Mouse (Mus musculus) thymus, adult 2 months (tissue): ENCODE results near the gene Lce3e. TPM values are rescaled to one million over a fixed set of nuclear protein-coding genes. Genes with fewer than 3 reads are reported as not detected.

ENCODE experiments used
- DNase-seq: peaks from one replicate; pipeline ENCODE4 v3.0.0; 2021
- H3K27ac ChIP-seq: fragments of 200-500 bp; 2 replicates; pipeline ENCODE4 v1.5.1; 2012; ENCODE audit warnings: low read length, control low read depth; ENCODE audit not compliant: control insufficient read depth, insufficient read depth
- H3K27me3 ChIP-seq: fragments of 200-500 bp; 2 replicates; pipeline ENCODE4 v1.6.1; 2012; ENCODE audit warnings: mild to moderate bottlenecking, low read length, moderate library complexity, mixed read lengths; ENCODE audit not compliant: control insufficient read depth, insufficient read depth
- H3K36me3 ChIP-seq: fragments of 200-500 bp; 2 replicates; pipeline ENCODE4 v1.6.1; 2012; ENCODE audit warnings: mild to moderate bottlenecking, low read length, moderate library complexity; ENCODE audit not compliant: control insufficient read depth, insufficient read depth
- H3K4me1 ChIP-seq: fragments of 200-500 bp; replicated peaks from 2 replicates; pipeline ENCODE4 v1.6.1; 2012; ENCODE audit warnings: low read length; ENCODE audit not compliant: control insufficient read depth, insufficient read depth
- H3K4me3 ChIP-seq: fragments of 200-500 bp; 2 replicates; pipeline ENCODE4 v1.5.1; 2012; ENCODE audit warnings: mild to moderate bottlenecking, low read length, control low read depth, moderate library complexity; ENCODE audit not compliant: control insufficient read depth, insufficient read depth
- CTCF ChIP-seq: fragments of 200-500 bp; IDR thresholded peaks from 2 replicates; pipeline ENCODE4 v1.5.1; 2012; ENCODE audit warnings: mild to moderate bottlenecking, control low read depth, low read length, moderate library complexity, borderline replicate concordance; ENCODE audit not compliant: control insufficient read depth, poor library complexity, insufficient read depth; ENCODE audit errors: extremely low read depth
- POLR2A ChIP-seq: fragments of 200-500 bp; IDR thresholded peaks from 2 replicates; pipeline ENCODE4 v1.6.1; 2012; ENCODE audit warnings: mild to moderate bottlenecking, low read length, control low read depth, moderate library complexity; ENCODE audit not compliant: control insufficient read depth, poor library complexity, insufficient read depth; ENCODE audit errors: extremely low read depth
- WGBS: fragments of 180-500 bp; shearing (Covaris S2); methylation state at CpG from one replicate; pipeline ENCODE4 v1.1.7; 2018; 5-methylcytosine and 5-hydroxymethylcytosine counted together
- polyA plus RNA-seq: library from polyadenylated mRNA; depleted of rRNA; stranded (reverse); fragments of >200 nt; gene quantifications from 2 replicates; pipeline ENCODE4 v1.2.3, GENCODE M21; 2012; rRNA removed

Lce3e gene
- polyA plus RNA-seq, 1 experiment, result 0.34 TPM

DNA sequence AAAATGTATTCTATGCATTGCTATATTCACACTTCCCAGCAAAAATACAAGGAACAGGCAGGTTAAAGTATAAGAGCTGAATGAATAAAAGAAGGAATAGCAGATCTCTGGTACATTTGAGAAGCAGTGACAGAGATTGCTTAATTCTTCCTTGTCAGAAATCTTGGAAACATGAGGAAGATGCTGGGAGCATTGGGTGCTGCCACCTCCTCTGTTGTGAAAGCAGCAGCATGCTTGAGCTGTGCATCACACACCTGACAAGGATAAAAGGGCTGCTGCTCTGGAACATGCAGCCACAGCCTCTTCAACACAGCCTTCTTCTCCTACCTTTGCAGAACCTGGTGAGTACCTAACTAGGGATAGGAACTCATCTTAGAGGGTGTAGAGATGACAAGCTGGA lies 25.1 kb downstream of the Lce3e start, which contains the start of gene Lce3f:
Gene Lce3f, plus strand, starts transcription at position 301 of the 400 bp plus-strand sequence.
- Histone ChIP-seq H3K4me3 (no peak within 1 kb of the TSS), H3K36me3 (no peaks in the 10 kb centered on the region), H3K27me3 (no peaks in the 10 kb centered on the region), H3K4me1 (no peaks in the 10 kb centered on the region), H3K27ac (no peak within 1 kb of the TSS)
- no peak for DNase-seq
- TF ChIP-seq POLR2A (no peak), CTCF (no peak)

DNA sequence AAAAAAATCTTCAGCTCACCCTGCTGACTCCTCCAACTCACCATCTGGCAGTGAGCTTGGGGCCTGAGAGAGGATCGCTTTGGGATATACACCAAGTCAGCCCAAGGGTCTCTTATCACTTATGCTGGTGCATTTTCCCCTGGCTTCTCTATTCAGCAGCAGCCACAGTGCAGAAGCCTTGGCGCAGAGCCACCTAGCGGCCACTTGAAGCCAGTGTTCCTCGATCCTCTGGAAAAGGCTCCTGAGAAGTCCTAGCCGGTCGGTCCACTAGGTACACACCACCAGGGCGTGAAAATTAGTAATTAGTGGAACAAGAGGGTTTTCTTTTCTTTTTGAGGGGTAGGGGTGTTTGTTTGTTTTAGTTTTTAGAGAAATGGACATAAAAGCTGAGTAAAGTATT lies 31.8 kb downstream of the Lce3e start:
- Histone ChIP-seq H3K4me1 (no peaks in the 10 kb centered on the region), H3K27me3 (no peaks in the 10 kb centered on the region), H3K27ac (no peak overlapping the region), H3K4me3 (no peak overlapping the region), H3K36me3 (no peaks in the 10 kb centered on the region)
- no peak for TF ChIP-seq POLR2A
- peak; percentile 69; the same call in 1 of the 2 replicates for TF ChIP-seq CTCF
- peak; percentile 3 for DNase-seq
- 5% methylated on average over 7 of the region's 7 CpGs for WGBS

DNA sequence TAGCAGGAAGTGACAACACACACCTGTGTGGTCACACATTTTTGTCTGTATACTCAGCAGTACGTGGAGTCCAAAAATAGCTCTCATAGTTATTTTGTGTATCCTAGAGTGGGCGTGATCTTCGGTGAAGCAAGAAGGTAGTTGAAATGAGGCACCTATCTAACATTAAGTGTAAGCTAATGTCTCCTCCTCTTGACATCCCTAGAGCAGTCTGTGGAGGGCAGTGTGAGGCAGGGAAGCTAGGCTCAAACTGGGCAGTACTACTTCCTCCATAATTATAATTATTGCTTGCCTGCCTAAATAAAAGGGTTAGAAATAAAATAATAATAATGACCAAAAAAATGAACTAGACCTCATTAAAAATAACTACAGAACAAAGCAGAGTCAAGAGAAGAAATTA lies 33.8 kb downstream of the Lce3e start:
- no peak for TF ChIP-seq POLR2A
- TF ChIP-seq CTCF, result no peak
- 71% methylated on average over 3 of the region's 3 CpGs for WGBS
- Histone ChIP-seq H3K4me3 (no peak overlapping the region), H3K4me1 (no peaks in the 10 kb centered on the region), H3K27me3 (no peaks in the 10 kb centered on the region), H3K36me3 (no peaks in the 10 kb centered on the region), H3K27ac (no peak overlapping the region)
- no peak for DNase-seq

DNA sequence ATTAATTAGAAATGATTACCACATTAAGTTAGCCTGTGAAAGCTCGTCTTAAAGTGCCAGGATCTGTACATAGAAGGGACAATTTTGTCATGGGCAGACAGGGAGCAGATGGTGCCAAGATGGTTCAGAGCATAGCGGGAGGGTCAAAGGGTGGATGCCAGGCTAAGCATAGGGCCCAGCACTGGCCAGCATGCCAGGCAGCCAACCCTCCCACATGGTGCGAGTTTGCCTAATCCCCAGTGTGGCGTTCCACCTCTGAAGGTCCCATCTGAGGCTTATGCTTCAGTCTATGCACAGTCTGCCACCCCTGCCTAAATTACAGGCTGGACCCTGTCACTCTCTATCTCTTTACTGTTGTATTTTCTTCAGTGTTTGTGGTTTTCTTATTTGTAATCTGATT lies 36.0 kb downstream of the Lce3e start:
- TF ChIP-seq POLR2A, result no peak
- no peak for TF ChIP-seq CTCF
- DNase-seq, result no peak
- no peak overlapping the region for H3K4me3 ChIP-seq
- H3K36me3 ChIP-seq, result no peaks in the 10 kb centered on the region
- 84% methylated on average over 4 of the region's 4 CpGs for WGBS
- no peak overlapping the region for H3K27ac ChIP-seq
- no peaks in the 10 kb centered on the region for H3K4me1 ChIP-seq
- no peaks in the 10 kb centered on the region for H3K27me3 ChIP-seq

DNA sequence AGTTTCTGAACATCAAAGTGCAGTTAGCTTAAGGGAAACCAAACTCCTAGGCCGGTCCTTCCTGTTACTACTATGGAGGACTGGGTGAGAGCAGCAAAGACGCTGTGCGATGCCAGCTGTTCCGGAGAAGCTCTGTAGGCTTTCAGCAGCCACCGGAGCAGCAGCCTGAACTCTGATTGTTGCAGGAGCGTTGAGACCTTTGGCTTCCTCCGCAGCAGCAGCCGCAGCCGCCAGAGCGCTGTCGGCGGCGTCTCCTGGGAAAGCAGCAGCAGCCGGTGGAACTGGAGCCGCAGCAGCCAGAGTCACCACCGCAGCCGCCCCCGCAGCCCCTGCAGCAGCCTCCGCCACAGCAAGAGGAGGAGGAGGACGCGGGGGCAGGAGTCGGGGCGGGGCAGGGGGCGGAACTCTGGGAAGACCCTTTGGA lies 47.5 kb downstream of the Lce3e start:
- Histone ChIP-seq H3K4me3 (no peak overlapping the region), H3K36me3 (no peaks in the 10 kb centered on the region), H3K4me1 (no peaks in the 10 kb centered on the region), H3K27ac (no peak overlapping the region), H3K27me3 (no peaks in the 10 kb centered on the region; the same call in 1 of the 2 replicates)
- 4% methylated on average over 24 of the region's 24 CpGs for WGBS
- no peak for DNase-seq
- TF ChIP-seq CTCF (no peak), POLR2A (no peak)

DNA sequence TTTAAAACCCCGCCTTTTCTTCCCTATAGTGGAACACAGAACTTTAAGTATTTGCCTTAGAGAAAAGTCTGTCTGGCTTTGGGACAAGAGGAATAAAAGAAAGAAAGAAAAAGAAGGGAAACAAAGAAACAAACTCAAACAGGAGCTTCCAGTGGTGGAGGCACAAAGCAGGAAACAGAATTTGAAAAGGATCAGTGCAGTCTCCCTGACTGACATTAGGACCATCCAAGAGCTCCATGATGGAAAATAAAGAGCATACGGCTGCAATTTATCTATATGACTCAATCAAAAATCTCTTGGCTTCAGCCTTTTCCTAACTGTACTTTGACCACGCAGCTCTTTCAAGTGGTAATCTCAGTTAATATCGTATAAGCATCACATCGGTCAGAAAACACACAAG lies 48.0 kb downstream of the Lce3e start:
- Histone ChIP-seq H3K27me3 (no peaks in the 10 kb centered on the region; the same call in 1 of the 2 replicates), H3K4me3 (no peak overlapping the region), H3K27ac (no peak overlapping the region), H3K4me1 (no peaks in the 10 kb centered on the region), H3K36me3 (no peaks in the 10 kb centered on the region)
- no peak for DNase-seq
- TF ChIP-seq POLR2A (no peak), CTCF (no peak)
- WGBS, result 45% methylated on average over 5 of the region's 5 CpGs

DNA sequence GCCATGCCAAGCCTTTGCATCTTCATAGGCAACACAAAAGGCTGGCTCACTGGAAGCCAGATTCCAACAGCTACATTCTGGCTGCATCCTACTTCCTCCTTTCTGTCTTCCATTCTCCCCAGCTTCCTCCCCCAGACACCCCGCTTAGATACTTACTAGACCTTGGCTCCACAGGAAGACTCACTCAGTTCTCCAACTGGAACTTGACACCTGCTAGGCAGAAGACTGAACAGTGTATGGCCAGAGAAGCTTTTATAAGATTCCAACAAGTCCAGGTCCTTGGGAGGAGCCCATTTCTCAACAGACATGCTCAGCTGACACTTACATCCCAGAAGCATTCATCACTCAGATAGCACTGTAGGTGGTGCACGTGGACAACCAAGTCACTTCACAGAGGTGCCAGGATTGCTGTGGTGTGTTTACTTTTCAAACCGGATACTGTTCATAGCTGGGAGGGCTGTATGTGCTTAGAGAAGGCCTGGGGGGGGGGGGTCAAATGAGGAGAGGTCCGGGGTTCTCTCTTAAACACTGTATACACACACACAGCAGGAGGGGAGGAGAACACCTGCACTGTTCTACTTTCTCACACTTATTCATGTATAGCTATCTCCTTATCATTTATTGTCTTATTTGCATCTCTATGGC lies 48.7 kb downstream of the Lce3e start, which contains the start of gene Crct1:
Gene Crct1, minus strand, starts transcription at position 228 of the 645 bp plus-strand sequence.
- no peaks in the 10 kb centered on the region for H3K4me1 ChIP-seq
- TF ChIP-seq CTCF, result no peak
- no peak for TF ChIP-seq POLR2A
- H3K27ac ChIP-seq, result no peak within 1 kb of the TSS
- DNase-seq, result no peak
- 49% methylated on average over 4 of the region's 4 CpGs for WGBS
- no peaks in the 10 kb centered on the region; the same call in 1 of the 2 replicates for H3K27me3 ChIP-seq
- H3K36me3 ChIP-seq, result no peaks in the 10 kb centered on the region
- no peak within 1 kb of the TSS for H3K4me3 ChIP-seq

Other genes with a start within 250 kb of the Lce3e start
- gene Lce1f, start 246.7 kb upstream of the Lce3e start, polyA plus RNA-seq, result 0.26 and 0.73 TPM in 2 replicates
- not detected in 2 replicates for gene Gm38119, start 228.0 kb upstream of the Lce3e start, polyA plus RNA-seq
- 0.26 TPM in 1 of 2 replicates, not detected in the other for gene Lce1g, start 214.7 kb upstream of the Lce3e start, polyA plus RNA-seq
- gene Lce1h, start 202.0 kb upstream of the Lce3e start, polyA plus RNA-seq, result 0.27 TPM in 1 of 2 replicates, not detected in the other
- gene Lce1i, start 188.2 kb upstream of the Lce3e start, polyA plus RNA-seq, result 0.27 TPM in 1 of 2 replicates, not detected in the other
- 0.66 and 1.3 TPM in 2 replicates for gene Lce1j, start 176.5 kb upstream of the Lce3e start, polyA plus RNA-seq
- gene Lce1k, start 159.2 kb upstream of the Lce3e start, polyA plus RNA-seq, result 0.35 TPM in 1 of 2 replicates, not detected in the other
- gene Kprp, start 139.8 kb upstream of the Lce3e start, polyA plus RNA-seq, result 0.38 and 0.40 TPM in 2 replicates
- 0.23 TPM in 1 of 2 replicates, not detected in the other for gene Lce1l, start 115.8 kb upstream of the Lce3e start, polyA plus RNA-seq
- gene 2310050C09Rik, start 96.8 kb upstream of the Lce3e start, polyA plus RNA-seq, result 0.36 TPM in 2 replicates
- 0.41 TPM in 1 of 2 replicates, not detected in the other for gene Lce3a, start 40.8 kb upstream of the Lce3e start, polyA plus RNA-seq
- gene Lce3b, start 34.1 kb upstream of the Lce3e start, polyA plus RNA-seq, result 0.88 and 1.8 TPM in 2 replicates
- gene Lce3c, start 22.6 kb upstream of the Lce3e start, polyA plus RNA-seq, result 0.48 and 1.2 TPM in 2 replicates
- not detected in 2 replicates for gene Lce3d, start 9.7 kb upstream of the Lce3e start, polyA plus RNA-seq
- gene Lce3f, start 25.2 kb downstream of the Lce3e start, polyA plus RNA-seq, result 0.43 TPM in 1 of 2 replicates, not detected in the other
- gene Crct1, start 48.6 kb downstream of the Lce3e start, polyA plus RNA-seq, result 3.1 and 3.9 TPM in 2 replicates
- 0.51 and 0.73 TPM in 2 replicates for gene Lce1m, start 52.0 kb downstream of the Lce3e start, polyA plus RNA-seq
- 0.13 TPM in 1 of 2 replicates, not detected in the other for gene Gm4858, start 101.8 kb downstream of the Lce3e start, polyA plus RNA-seq
- 0.36 and 0.49 TPM in 2 replicates for gene Crnn, start 177.7 kb downstream of the Lce3e start, polyA plus RNA-seq
- 0.03 and 0.04 TPM in 2 replicates for gene Flg2, start 230.2 kb downstream of the Lce3e start, polyA plus RNA-seq